Mouse (Mus musculus): ENCODE results near the gene Gm21704. TPM values are rescaled to one million over a fixed set of nuclear protein-coding genes. Genes with fewer than 3 reads are reported as not detected.
"Not testable (repeated sequence)": the region's sequence is repeated elsewhere in the genome, so short reads cannot be mapped to it uniquely, and the experiment has no call there.

Gene Gm21704
- polyA plus RNA-seq (2015; fragmentation: Nextera tagmentation; extraction: Ambion mirVana): not detected in 2 replicates

DNA sequence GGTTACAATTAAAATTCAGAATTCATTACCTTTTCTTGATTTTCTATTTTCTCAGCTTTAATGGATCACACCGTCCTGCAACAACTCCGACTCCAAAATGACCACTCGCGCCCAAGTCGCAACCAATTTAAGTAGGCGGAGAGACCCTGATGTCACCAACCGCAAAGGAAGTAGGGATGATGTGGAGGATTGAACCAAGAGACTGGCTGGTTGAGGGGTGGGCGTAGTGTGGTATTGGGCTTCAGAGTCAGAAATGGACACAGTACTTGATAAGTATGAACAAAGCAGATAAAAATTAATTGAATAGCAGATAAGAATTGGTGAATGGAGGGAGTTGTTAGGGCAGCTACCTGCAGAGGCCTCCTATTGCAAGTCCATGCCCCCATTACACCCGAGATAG, at the start of gene Gm21704, which contains the start of gene Gm21708:
TSS of gene Gm21704 (minus strand) at position 101 of the 400 bp plus-strand sequence.
TSS of gene Gm21708 (minus strand) at position 101 of the 400 bp plus-strand sequence.
- not testable (repeated sequence) for H3K9ac ChIP-seq; H3K27ac ChIP-seq; H3K4me2 ChIP-seq; H3K4me1 ChIP-seq; H3K4me3 ChIP-seq; H3K27me3 ChIP-seq (replicated peaks); H3K9me3 ChIP-seq; ATAC-seq (replicated peaks); H3K36me3 ChIP-seq (replicated peaks)
- no CpG with 5 or more reads among the region's 9 CpGs for whole genome bisulfite sequencing

DNA sequence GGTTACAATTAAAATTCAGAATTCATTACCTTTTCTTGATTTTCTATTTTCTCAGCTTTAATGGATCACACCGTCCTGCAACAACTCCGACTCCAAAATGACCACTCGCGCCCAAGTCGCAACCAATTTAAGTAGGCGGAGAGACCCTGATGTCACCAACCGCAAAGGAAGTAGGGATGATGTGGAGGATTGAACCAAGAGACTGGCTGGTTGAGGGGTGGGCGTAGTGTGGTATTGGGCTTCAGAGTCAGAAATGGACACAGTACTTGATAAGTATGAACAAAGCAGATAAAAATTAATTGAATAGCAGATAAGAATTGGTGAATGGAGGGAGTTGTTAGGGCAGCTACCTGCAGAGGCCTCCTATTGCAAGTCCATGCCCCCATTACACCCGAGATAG, 64.7 kb downstream of the Gm21704 start, which contains the start of gene Gm21693:
TSS of gene Gm21693 (minus strand) at position 101 of the 400 bp plus-strand sequence.
- H3K9ac ChIP-seq; H3K4me3 ChIP-seq; H3K27me3 ChIP-seq (replicated peaks); H3K4me2 ChIP-seq; ATAC-seq (replicated peaks); H3K36me3 ChIP-seq (replicated peaks); H3K4me1 ChIP-seq; H3K9me3 ChIP-seq; H3K27ac ChIP-seq: not testable (repeated sequence)
- no CpG with 5 or more reads among the region's 9 CpGs for WGBS

- not testable (repeated sequence) for H3K4me1 ChIP-seq; H3K27me3 ChIP-seq (replicated peaks); H3K27ac ChIP-seq; H3K4me3 ChIP-seq; H3K9ac ChIP-seq; H3K9me3 ChIP-seq; H3K36me3 ChIP-seq (replicated peaks); ATAC-seq (replicated peaks); H3K4me2 ChIP-seq
- 100% methylated on average over 1 of the region's 11 CpGs for WGBS
Observed at GRCm38 (mm10) chrY:3340661-3341060, 69.3 kb downstream of the Gm21704 start.

Other genes starting within 250 kb of the Gm21704 start
- gene Gm21677, start 103.7 kb downstream of the Gm21704 start, polyA plus RNA-seq (2015; fragmentation: Nextera tagmentation; extraction: Ambion mirVana): not detected in 2 replicates
- gene Gm21693, start 64.8 kb downstream of the Gm21704 start, polyA plus RNA-seq (2015; fragmentation: Nextera tagmentation; extraction: Ambion mirVana): not detected in 2 replicates
- not detected in 2 replicates for gene Gm21708, start within 50 bp of the Gm21704 start, polyA plus RNA-seq (2015; fragmentation: Nextera tagmentation; extraction: Ambion mirVana)